Mouse (Mus musculus) cerebellum, postnatal 4 days (tissue): ENCODE data around the gene Gm6040.

Experiments
- DNase-seq, 2 experiments: peaks; one replicate each; pipeline ENCODE4 v3.0.0; 2022; ENCODE audit warnings: low spot score in 2 of 2, mixed read lengths in 1 of 2

Gene Gm6040

DNA sequence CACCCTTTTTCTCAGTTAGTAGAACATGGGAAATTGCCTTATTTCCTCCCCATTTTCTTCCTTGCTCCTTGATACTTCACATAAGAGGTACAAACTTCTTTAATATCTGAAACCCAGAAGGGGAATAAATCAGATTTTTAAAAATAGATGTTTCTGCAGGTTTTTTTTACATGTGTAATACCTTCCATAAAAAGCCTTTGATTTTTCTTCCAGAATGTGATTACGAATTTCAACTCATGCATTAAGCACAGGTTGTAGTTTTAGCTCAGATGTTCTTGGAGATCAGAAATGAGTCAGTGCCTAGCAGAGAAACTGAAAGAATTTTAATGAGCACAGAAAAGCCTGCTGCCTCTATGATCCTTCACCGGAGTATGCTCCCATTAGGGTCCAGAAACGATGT lies at the start of gene Gm6040:
Gm6040 (minus strand) TSS at position 101 of the 400 bp plus-strand sequence.
- no peak for DNase-seq

DNA sequence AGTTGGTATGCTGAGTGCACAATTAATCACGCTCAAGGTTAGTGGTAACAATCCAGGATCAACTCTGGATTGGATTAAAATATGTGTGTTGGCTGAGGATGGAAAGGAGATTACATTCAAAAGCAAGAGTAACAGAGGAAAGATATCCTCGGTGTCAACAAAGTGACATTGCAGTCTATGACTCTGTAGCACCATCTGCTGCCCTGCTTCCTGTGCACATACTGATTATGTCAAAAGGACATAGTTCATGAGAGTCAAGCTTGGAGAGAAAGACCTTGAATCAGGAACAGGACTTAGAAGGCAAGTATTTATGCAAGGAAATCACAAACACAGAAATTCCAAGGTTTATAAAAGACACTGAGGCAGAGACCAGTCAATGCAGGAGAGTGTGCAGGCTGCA lies 42.7 kb upstream of the Gm6040 start:
- no peak for DNase-seq

DNA sequence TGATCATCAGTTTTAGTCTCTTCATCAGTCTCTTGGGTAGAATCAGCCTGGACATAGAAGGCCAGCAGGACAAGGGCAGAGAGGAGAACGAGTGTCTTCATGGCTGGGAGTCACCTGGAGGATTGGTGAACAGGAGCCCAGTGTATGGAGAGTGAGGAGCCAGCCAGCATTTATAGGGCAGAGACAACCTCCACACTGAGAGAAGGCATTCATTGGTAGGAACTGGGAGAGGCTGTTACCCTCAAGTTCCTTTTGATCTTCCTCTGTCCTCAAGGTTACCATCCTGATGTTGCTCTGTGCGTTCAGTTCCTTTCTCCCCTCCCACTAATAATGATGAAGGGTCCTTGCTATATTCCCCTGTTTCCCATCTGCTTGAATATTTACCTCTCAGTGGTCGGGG lies 22.7 kb upstream of the Gm6040 start, which contains the start of gene AY761185:
AY761185 (minus strand) TSS at position 101 of the 400 bp plus-strand sequence.
- no peak for DNase-seq

DNA sequence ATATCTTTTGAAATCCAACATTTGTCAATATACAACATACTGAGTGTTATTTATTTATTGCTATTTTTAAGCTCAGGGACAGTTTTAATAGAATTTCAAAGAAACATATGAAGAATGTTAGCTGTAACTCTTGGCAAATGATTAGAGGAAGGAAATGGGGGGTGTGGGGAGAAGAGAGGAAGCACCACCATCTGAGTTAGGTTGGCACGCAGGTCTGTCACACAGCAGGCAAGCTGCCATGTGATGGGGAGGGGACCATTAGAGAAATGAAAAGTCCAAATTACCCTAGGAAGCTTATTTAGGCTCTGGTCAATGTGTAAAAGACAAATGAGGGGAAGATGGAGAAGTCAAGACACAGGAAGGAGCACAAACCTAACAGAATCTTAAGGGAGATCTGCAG lies 9.6 kb downstream of the Gm6040 start:
- DNase-seq, result no peak

DNA sequence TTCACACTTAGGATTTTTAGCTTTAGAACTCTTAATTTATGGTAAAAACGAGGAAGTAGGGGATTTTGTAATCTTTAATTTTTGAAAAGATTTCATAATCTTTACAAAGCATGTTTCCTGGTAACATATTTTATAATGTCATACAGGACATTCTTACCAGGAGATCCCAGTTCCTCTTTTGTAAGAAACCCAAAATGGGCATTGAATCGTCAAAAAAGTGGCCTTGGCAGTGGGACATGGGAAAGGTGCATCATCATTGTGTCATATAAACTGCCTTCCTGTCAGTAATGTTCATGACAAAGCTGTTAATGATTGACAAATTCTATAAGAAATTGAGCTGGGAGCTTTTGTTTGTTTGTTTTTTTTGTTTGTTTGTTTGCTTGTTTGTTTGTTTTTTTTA lies 13.6 kb downstream of the Gm6040 start:
- no peak for DNase-seq

DNA sequence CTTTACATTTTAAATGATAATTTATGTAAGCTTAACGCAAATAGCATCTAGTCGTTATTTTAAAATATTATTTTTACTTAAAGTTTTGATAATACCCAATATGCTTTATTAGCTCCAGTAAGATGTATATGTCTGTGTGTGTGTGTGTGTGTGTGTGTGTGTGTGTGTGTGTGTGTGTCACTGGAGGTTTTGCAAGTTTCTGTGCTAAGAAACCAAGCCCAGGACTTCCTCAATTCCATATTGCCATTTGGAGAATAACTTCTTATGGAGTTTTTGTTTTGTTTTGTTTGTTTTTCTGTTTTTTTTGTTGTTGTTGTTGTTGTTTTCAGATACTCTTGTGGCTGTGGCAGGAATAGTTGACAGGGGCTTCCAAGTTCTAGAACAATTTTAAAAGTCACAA lies 14.8 kb downstream of the Gm6040 start:
- no peak for DNase-seq

DNA sequence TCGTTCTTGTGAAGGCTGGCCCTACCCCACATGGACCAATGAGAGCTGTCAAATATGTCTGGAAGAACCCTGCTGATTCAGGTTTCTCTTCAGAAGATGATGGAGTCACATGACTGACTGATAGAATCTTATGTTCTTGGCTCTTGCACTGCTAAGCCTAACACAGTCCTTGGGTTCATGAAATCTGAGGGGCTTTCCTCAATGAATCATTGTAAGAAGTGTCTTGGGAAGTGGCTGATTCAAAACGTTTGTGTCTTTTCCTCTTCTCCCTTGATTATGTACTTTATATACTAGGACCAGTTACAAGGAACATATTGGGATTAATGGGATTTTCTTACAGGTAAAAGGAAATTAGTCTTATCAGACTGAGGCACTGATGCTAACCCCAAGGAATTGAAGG lies 19.3 kb downstream of the Gm6040 start, which contains the start of gene Gm15056:
Gm15056 (minus strand) TSS at position 101 of the 400 bp plus-strand sequence.
- DNase-seq, result no peak

DNA sequence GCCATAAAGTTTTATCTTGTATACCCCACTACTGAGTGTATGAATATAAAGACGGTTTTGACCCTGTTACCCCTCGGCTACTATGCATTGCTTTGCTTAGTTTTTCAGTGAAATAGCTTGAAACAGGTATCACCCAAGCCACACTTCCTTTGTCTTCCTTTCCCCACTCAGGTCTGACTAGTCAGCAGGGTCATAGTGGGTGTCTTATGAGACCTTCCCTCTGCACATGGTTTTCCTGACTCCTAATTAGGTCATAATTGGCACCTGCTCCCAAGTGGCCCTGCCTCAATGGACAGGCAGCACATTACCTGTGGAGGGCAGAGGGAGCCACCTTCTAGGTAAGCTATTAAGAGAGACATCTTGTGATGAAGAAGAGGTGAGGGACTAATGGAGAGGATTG lies 29.5 kb downstream of the Gm6040 start, which contains the start of gene Defb33:
Defb33 (plus strand) TSS at position 301 of the 400 bp plus-strand sequence.
- DNase-seq, result no peak

DNA sequence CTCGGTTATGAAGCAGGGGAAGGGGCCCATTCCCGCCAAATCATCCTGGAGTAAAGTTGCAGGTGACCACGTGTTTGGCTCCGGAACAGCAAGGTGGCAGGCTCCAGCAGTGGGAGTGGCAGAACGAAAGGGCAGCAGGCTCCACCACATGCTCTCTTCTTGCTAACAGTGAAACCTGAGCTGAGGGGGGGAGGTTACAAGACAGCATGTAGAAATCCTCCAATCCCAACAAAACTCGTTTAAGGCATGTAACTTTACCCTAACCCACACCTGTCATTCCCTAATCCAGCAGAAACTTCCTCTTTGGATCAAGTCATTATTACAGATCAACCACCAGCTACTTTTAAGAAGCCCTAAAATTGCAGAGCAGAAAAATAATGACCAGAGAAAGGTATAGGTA lies 47.3 kb downstream of the Gm6040 start:
- DNase-seq, result no peak
